Mouse (Mus musculus) embryonic facial prominence, embryonic 15.5 days (tissue): ENCODE measurements at regions not wholly inside any gene's neighbourhood (a gene's known extent, or its start where the extent isn't known, plus 50 kb on each side); places are given as distances from the start of the nearest gene placed in this dataset.

ENCODE experiments used
- ATAC-seq: fragments of 200-750 bp; cut with Nextera tagmentation; 2 replicates; pipeline ENCODE4 v1.8.0; 2017; ENCODE audit warnings: low read depth, moderate TSS enrichment; ENCODE audit not compliant: insufficient number of reproducible peaks, low FRiP score, low TSS enrichment
- H3K27ac ChIP-seq: fragments of 300-500 bp; sonication (generic); replicated peaks from 2 replicates; pipeline ENCODE4 v1.5.1; 2015; ENCODE audit warnings: mild to moderate bottlenecking, inconsistent platforms
- H3K27me3 ChIP-seq: fragments of 300-500 bp; sonication (generic); 2 replicates; pipeline ENCODE4 v1.6.1; 2015; ENCODE audit warnings: inconsistent platforms
- H3K36me3 ChIP-seq: fragments of 300-500 bp; sonication (generic); 2 replicates; pipeline ENCODE4 v1.6.1; 2015; ENCODE audit warnings: mild to moderate bottlenecking, inconsistent platforms
- H3K4me1 ChIP-seq: fragments of 300-500 bp; sonication (generic); 2 replicates; pipeline ENCODE4 v1.6.1; 2015; ENCODE audit warnings: inconsistent platforms
- H3K4me2 ChIP-seq: fragments of 300-500 bp; sonication (generic); replicated peaks from 2 replicates; pipeline ENCODE4 v1.6.1; 2015; ENCODE audit warnings: mild to moderate bottlenecking, inconsistent platforms
- H3K4me3 ChIP-seq: fragments of 300-500 bp; sonication (generic); replicated peaks from 2 replicates; pipeline ENCODE4 v1.5.1; 2015; ENCODE audit warnings: mild to moderate bottlenecking, inconsistent platforms
- H3K9ac ChIP-seq: fragments of 300-500 bp; sonication (generic); 2 replicates; pipeline ENCODE4 v1.6.1; 2015; ENCODE audit warnings: inconsistent platforms
- H3K9me3 ChIP-seq: fragments of 300-500 bp; sonication (generic); replicated peaks from 2 replicates; pipeline ENCODE4 v1.6.1; 2016; ENCODE audit warnings: inconsistent platforms
- WGBS: fragments of 180-500 bp; shearing (Covaris S2); methylation state at CpG from one replicate; pipeline ENCODE4 v1.1.7; 2015; 5-methylcytosine and 5-hydroxymethylcytosine counted together

- H3K4me2 ChIP-seq: no peak overlapping the region
- no peaks in the 10 kb centered on the region for H3K36me3 ChIP-seq
- no peaks in the 10 kb centered on the region for H3K27me3 ChIP-seq
- no peak for ATAC-seq
- H3K4me3 ChIP-seq: no peak overlapping the region
- 72% methylated on average over 3 of the region's 3 CpGs for WGBS
- H3K9ac ChIP-seq: no peak overlapping the region
- no peaks in the 10 kb centered on the region for H3K4me1 ChIP-seq
- no peak overlapping the region for H3K27ac ChIP-seq
- no peaks in the 10 kb centered on the region for H3K9me3 ChIP-seq
Observed at GRCm38 (mm10) chr15:31987291-31987690, 189.8 kb upstream of the Tas2r119 start.

GRCm38 (mm10) chr15:31989093-31989492, 188.0 kb upstream of the Tas2r119 start:
- Histone ChIP-seq H3K9ac (no peak overlapping the region), H3K27ac (no peak overlapping the region), H3K36me3 (no peaks in the 10 kb centered on the region), H3K4me2 (no peak overlapping the region), H3K9me3 (no peaks in the 10 kb centered on the region), H3K4me3 (no peak overlapping the region), H3K27me3 (no peaks in the 10 kb centered on the region), H3K4me1 (no peaks in the 10 kb centered on the region)
- ATAC-seq: no peak
- 51% methylated on average over 2 of the region's 2 CpGs for WGBS

DNA sequence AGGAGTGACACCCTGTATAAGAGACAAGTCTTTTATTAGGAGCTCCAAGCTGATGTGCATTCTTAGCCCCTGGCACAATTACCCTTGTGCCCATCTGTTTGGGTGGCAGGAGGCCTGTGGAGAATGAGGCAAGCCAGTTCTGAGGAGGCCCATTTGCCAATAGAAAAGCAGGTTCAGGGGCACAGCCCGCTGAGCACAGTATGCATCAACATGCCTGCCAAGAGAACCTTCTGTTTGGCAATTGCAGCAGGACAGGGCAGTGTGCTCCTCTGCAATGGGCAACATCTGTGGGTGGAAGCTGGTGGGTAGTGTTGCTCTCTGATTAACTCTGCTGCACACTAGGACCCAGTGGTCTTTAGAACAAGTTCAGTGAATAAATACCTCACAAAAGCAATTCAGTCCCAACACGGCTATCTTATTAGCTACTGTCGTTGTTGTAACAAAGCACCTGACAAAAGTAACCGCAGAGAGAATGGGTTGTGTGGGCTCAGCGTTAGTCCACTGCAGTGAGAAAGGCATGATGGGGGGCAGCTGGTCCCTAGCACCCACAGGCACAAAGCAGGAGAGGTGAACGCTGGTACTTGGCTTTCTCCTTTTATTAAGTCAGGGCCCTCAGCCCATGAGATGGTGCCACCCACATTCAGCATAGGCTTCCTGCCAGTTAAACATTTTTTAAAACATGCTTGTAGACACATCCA, 187.3 kb upstream of the Tas2r119 start:
- 76% methylated on average over 6 of the region's 6 CpGs for WGBS
- Histone ChIP-seq H3K36me3 (no peaks in the 10 kb centered on the region), H3K27me3 (no peaks in the 10 kb centered on the region), H3K4me3 (no peak overlapping the region), H3K9ac (no peak overlapping the region), H3K27ac (no peak overlapping the region), H3K4me2 (no peak overlapping the region), H3K4me1 (no peaks in the 10 kb centered on the region), H3K9me3 (no peaks in the 10 kb centered on the region)
- no peak for ATAC-seq

GRCm38 (mm10) chr15:31997996-31998395, 179.1 kb upstream of the Tas2r119 start:
- no peaks in the 10 kb centered on the region for H3K9me3 ChIP-seq
- H3K9ac ChIP-seq: no peak overlapping the region
- no peak overlapping the region for H3K4me2 ChIP-seq
- no peaks in the 10 kb centered on the region for H3K27me3 ChIP-seq
- no peak for ATAC-seq
- WGBS: 96% methylated on average over 2 of the region's 2 CpGs
- no peak overlapping the region for H3K27ac ChIP-seq
- no peak overlapping the region for H3K4me3 ChIP-seq
- no peaks in the 10 kb centered on the region for H3K36me3 ChIP-seq
- peaks cover under 1% of the 10 kb centered on the region; the same call in 1 of the 2 replicates for H3K4me1 ChIP-seq

DNA sequence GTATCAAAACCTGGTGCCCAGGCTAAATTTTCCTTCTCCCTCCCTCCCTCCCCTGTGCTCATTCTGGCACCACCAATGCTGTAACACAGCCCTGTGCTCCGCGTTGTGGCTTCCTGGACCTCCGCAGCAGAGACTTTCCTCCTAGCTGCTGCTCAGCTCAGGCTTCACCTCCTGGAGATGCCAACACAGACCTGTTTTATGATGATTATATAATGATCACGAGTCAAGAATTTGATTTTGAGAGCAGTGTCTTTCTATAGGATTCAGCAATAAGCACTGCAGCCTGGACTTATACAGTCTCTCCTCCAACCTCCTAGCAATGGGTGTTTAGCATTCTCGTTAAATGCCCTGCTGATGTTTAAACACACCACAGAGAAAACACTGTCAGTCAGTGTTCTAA, 177.5 kb upstream of the Tas2r119 start:
- H3K9me3 ChIP-seq: no peaks in the 10 kb centered on the region
- no peaks in the 10 kb centered on the region for H3K36me3 ChIP-seq
- H3K4me2 ChIP-seq: no peak overlapping the region
- H3K4me1 ChIP-seq: peaks cover 9% of the 10 kb centered on the region; the same call in 1 of the 2 replicates
- 67% methylated on average over 5 of the region's 5 CpGs for WGBS
- H3K27ac ChIP-seq: no peak overlapping the region
- H3K27me3 ChIP-seq: no peaks in the 10 kb centered on the region
- ATAC-seq: no peak
- no peak overlapping the region for H3K4me3 ChIP-seq
- no peak overlapping the region for H3K9ac ChIP-seq

DNA sequence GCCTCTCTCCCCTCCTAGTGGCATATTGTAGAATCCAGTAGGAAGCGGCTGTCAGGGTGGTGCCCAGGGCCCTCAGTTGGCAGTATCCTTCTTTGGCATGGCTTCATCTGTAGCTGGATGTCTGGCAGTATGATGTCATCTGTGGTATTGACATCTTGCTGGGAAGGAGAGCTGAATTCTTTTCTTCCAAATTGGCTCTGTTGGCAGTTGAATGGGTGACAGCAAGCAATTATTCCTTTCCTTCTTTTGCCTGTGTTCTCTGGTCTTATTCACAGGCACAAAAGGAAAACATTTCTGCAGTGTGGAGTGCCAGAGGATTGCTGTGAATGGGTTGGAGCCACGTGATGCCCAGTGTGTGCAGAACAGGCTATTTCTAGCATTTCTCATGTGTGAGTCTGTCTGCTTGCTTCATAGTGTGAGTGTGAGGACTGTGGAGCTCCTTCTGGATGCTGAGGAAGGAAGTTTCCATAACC, 174.1 kb upstream of the Tas2r119 start:
- Histone ChIP-seq H3K4me2 (no peak overlapping the region), H3K9ac (no peak overlapping the region), H3K27ac (no peak overlapping the region), H3K9me3 (no peaks in the 10 kb centered on the region), H3K4me3 (no peak overlapping the region), H3K36me3 (no peaks in the 10 kb centered on the region), H3K27me3 (no peaks in the 10 kb centered on the region), H3K4me1 (peaks cover 9% of the 10 kb centered on the region; the same call in 1 of the 2 replicates)
- WGBS: 48% methylated on average over 2 of the region's 2 CpGs
- ATAC-seq: peak; percentile 76

DNA sequence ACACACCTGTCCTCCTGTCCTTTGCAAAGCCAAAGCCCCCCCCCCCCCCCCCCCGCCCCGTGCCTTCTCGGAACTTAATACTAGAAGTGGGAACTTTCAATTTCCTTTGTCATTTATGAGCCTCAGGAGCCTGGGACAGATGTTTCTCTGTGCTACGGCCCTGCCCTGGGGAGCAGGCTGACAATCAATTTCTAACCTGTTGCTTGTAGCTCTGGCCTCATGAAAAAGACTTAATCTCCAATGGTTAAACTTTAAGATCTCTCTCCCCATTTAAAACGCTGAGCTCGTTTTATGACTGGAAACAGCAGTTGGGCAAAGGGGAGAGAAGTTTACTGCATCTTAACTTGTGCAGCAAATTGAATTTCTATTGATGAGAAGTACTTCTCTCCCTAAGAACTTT, 173.6 kb upstream of the Tas2r119 start:
- H3K36me3 ChIP-seq: no peaks in the 10 kb centered on the region
- no peak for ATAC-seq
- H3K4me1 ChIP-seq: peaks cover 9% of the 10 kb centered on the region; the same call in 1 of the 2 replicates
- no peak overlapping the region for H3K4me3 ChIP-seq
- no peak overlapping the region for H3K27ac ChIP-seq
- H3K4me2 ChIP-seq: no peak overlapping the region
- no peaks in the 10 kb centered on the region for H3K27me3 ChIP-seq
- 13% methylated on average over 5 of the region's 6 CpGs for WGBS
- H3K9ac ChIP-seq: no peak overlapping the region
- no peaks in the 10 kb centered on the region for H3K9me3 ChIP-seq

- 36% methylated on average over 5 of the region's 5 CpGs for WGBS
- Histone ChIP-seq H3K9me3 (no peaks in the 10 kb centered on the region), H3K27ac (no peak overlapping the region), H3K36me3 (no peaks in the 10 kb centered on the region), H3K27me3 (no peaks in the 10 kb centered on the region), H3K4me3 (no peak overlapping the region), H3K4me2 (no peak overlapping the region), H3K9ac (no peak overlapping the region), H3K4me1 (peaks cover 9% of the 10 kb centered on the region; the same call in 1 of the 2 replicates)
- no peak for ATAC-seq
Observed at GRCm38 (mm10) chr15:32005986-32006385, 171.1 kb upstream of the Tas2r119 start.

DNA sequence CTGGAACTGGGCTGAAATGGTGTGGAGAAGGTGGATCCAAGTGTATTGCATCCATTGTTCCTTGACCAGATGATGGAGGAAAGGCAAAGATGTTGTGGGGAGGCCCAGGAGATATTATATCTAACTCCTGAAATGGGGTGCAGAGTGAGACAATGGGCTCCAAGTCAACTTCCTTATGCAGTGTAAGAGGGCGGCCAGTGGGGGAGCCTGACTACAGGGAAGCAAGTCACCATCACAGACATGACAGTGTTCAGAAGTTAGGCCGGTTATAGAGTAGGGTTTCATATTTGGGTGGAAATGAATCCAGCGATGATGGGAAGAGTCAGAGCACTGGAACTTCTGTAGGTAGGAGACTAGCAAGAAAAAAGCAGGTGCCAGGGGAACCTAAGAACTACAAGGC, 167.3 kb upstream of the Tas2r119 start:
- Histone ChIP-seq H3K4me3 (no peak overlapping the region), H3K9ac (no peak overlapping the region), H3K4me1 (no peaks in the 10 kb centered on the region), H3K27ac (no peak overlapping the region), H3K27me3 (no peaks in the 10 kb centered on the region), H3K36me3 (no peaks in the 10 kb centered on the region), H3K9me3 (no peaks in the 10 kb centered on the region), H3K4me2 (no peak overlapping the region)
- WGBS: 87% methylated on average over 3 of the region's 3 CpGs
- ATAC-seq: no peak

GRCm38 (mm10) chr15:32012044-32012443, 165.0 kb upstream of the Tas2r119 start:
- no peaks in the 10 kb centered on the region for H3K27me3 ChIP-seq
- no peaks in the 10 kb centered on the region for H3K9me3 ChIP-seq
- H3K36me3 ChIP-seq: no peaks in the 10 kb centered on the region
- no peak overlapping the region for H3K9ac ChIP-seq
- WGBS: 45% methylated on average over 2 of the region's 2 CpGs
- H3K27ac ChIP-seq: no peak overlapping the region
- H3K4me3 ChIP-seq: no peak overlapping the region
- no peak overlapping the region for H3K4me2 ChIP-seq
- H3K4me1 ChIP-seq: no peaks in the 10 kb centered on the region
- ATAC-seq: no peak

DNA sequence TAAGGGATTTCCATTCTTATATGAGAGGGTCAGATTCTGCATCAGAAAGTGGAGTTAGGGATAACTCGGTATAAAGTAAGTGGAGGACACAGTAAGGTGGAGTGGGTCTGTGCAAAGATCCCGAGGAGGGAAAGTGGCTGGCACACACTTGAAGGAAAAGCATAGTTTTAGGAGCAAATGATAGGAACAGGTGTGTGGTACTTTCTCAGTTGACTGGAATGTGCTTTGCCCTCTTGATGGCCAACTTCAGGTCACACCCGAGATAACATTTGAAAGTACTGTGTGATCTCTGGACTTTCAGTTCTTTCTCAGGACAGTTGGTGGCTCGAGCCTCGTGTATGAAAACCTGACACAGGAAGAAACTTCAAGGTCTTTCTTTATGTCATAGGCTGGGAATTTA, 164.3 kb upstream of the Tas2r119 start:
- H3K9ac ChIP-seq: no peak overlapping the region
- no peaks in the 10 kb centered on the region for H3K27me3 ChIP-seq
- no peak for ATAC-seq
- no peaks in the 10 kb centered on the region for H3K36me3 ChIP-seq
- no peaks in the 10 kb centered on the region for H3K4me1 ChIP-seq
- no peak overlapping the region for H3K4me2 ChIP-seq
- H3K4me3 ChIP-seq: no peak overlapping the region
- WGBS: 43% methylated on average over 5 of the region's 5 CpGs
- H3K9me3 ChIP-seq: no peaks in the 10 kb centered on the region
- H3K27ac ChIP-seq: no peak overlapping the region

DNA sequence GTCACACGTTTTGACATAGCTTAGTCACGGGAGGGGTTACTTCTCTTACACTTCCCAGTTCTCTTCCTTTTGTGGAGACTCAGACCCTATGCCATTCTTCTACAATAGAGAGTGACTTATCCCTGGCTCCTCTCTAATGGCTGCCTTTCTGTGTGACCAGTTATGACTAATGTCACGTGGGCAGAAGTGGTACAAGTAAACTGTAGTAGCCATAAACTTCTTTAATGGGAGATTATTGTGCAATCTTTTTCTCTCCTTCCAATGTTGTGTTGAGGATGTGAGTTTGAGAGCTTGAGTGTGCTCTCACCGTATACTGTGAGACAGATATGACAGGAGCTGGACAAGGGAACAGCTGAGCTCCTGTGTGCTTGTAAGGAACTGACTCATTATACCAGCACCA, 161.9 kb upstream of the Tas2r119 start:
- no peak overlapping the region for H3K4me3 ChIP-seq
- no peaks in the 10 kb centered on the region for H3K4me1 ChIP-seq
- no peak overlapping the region for H3K27ac ChIP-seq
- H3K9ac ChIP-seq: no peak overlapping the region
- H3K27me3 ChIP-seq: no peaks in the 10 kb centered on the region
- no peaks in the 10 kb centered on the region for H3K36me3 ChIP-seq
- H3K4me2 ChIP-seq: no peak overlapping the region
- 77% methylated on average over 4 of the region's 4 CpGs for WGBS
- no peak for ATAC-seq
- H3K9me3 ChIP-seq: no peaks in the 10 kb centered on the region
